Mouse (Mus musculus): Measurements from ENCODE around the gene Runx3. TPM values are rescaled to one million over a fixed set of nuclear protein-coding genes. Genes with fewer than 3 reads are reported as not detected.

Gene Runx3
- polyA plus RNA-seq, 2 experiments: 6.3 to 11.1 TPM

DNA sequence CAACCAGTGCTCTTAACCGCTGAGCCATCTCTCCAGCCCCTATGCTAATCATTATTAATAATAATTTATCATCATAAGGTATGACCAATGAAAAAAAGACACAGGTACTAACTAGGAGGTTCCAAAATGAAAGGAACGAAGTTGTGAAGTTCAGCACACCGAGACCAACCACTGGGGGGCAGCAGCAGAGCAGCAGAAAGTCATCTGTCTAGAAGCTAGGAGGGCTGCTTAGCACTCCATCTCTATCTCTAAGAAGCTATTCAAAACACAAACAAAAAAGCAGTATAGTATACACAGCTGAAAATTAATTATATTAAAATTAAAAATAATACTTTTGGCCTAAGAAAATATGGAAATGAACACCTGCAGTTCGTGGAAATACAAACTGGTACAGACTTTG is 99.2 kb downstream of the Runx3 start:
- Histone ChIP-seq H3K9me3 (ENCODE audit: control insufficient read depth, low read length) (no peaks in the 10 kb centered on the region), H3K36me3 (ENCODE audit: control insufficient read depth, insufficient read depth, low read length) (peaks cover 72% of the 10 kb centered on the region), H3K4me1 (ENCODE audit: control insufficient read depth, insufficient read depth, low read length) (peaks cover 9% of the 10 kb centered on the region), H3K27ac (replicated peaks; ENCODE audit: low read depth, low read length) (no peak overlapping the region), H3K27me3 (ENCODE audit: control insufficient read depth, insufficient read depth, low read length) (no peaks in the 10 kb centered on the region), H3K4me3 (replicated peaks; ENCODE audit: low read length) (no peak overlapping the region), H3K9ac (ENCODE audit: low read depth, low read length, severe bottlenecking) (no peak overlapping the region), H3K4me2 (replicated peaks; ENCODE audit: low read depth, low read length, severe bottlenecking) (no peak overlapping the region)
- ATAC-seq (ENCODE audit: low FRiP score, low read depth): peak; percentile 54; the same call in 1 of the 2 replicates
- no peak for TF ChIP-seq POLR2A (IDR thresholded peaks at IDR 0.05; ENCODE audit: borderline replicate concordance, extremely low read depth, insufficient read depth, insufficient read length)
- DNase-seq (ENCODE audit: low spot score): peak; percentile 89
- WGBS: 53% methylated on average over 4 of the region's 4 CpGs

DNA sequence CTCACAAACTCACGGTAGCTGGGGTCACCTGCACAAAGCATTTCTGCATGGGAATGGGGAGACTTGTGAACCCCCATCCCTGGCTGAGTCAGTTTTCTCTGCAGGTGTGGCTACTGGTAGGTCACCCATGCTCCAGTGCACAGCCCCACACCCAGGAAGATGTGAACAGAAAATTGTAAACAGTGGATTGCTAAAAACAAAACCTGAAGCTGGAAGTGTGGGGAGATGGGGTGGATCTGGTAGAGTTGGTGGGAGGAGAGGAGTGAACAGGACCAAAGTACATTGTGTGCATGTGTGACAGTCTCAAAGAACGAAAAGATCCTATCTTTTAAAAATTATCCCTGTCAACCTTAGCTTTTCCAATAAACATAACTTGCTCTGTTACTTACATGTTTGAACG is 100.2 kb downstream of the Runx3 start:
- Histone ChIP-seq H3K27ac (replicated peaks; ENCODE audit: low read depth, low read length) (no peak overlapping the region), H3K4me3 (replicated peaks; ENCODE audit: low read length) (no peak overlapping the region), H3K4me1 (ENCODE audit: control insufficient read depth, insufficient read depth, low read length) (peaks cover 9% of the 10 kb centered on the region), H3K27me3 (ENCODE audit: control insufficient read depth, insufficient read depth, low read length) (no peaks in the 10 kb centered on the region), H3K4me2 (replicated peaks; ENCODE audit: low read depth, low read length, severe bottlenecking) (no peak overlapping the region), H3K9me3 (ENCODE audit: control insufficient read depth, low read length) (no peaks in the 10 kb centered on the region), H3K9ac (ENCODE audit: low read depth, low read length, severe bottlenecking) (no peak overlapping the region), H3K36me3 (ENCODE audit: control insufficient read depth, insufficient read depth, low read length) (peaks cover 73% of the 10 kb centered on the region)
- ATAC-seq (ENCODE audit: low FRiP score, low read depth): no peak
- no peak for DNase-seq (ENCODE audit: low spot score)
- WGBS: 77% methylated on average over 3 of the region's 3 CpGs
- TF ChIP-seq POLR2A (IDR thresholded peaks at IDR 0.05; ENCODE audit: borderline replicate concordance, extremely low read depth, insufficient read depth, insufficient read length): no peak

DNA sequence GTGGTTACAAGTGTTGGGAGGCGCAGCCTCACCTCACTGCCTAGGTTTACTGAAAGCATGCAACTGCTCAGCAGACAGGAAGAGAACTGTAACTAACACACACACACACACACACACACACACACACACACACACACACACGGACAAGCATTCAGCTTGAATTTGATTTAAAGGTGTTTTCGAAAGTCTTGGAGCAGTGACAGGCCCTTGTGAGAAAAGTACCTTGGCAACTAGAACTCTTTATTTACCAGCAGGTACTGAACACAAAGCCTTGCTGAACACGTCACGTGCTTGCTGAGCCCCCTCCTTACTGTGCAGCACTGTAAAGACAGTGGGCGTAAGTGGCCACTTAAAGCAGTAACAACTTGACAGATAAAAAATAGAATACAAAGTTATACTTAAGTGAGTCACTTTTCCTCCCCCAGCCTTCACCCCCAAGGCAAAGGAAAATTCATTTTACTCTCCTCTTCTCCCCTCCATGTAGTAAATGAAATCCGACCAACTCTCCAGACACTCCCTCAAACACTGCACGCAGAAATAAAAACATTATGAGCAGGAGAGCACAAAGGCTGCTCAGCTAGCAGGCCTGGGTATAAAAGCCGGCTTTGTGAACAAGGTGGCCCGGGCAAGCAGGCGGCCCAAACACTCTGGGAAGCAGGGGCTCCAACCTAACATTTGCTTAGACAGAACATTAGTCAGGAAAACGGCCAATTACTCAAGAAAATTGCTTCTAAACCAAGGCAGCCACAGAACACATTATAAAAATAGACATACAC is 101.4 kb downstream of the Runx3 start:
- DNase-seq (ENCODE audit: low spot score) (no peak), ATAC-seq (ENCODE audit: low FRiP score, low read depth) (peak; percentile 62)
- H3K27ac ChIP-seq (replicated peaks; ENCODE audit: low read depth, low read length): peak overlapping the region; percentile 77
- H3K9me3 ChIP-seq (ENCODE audit: control insufficient read depth, low read length): no peaks in the 10 kb centered on the region
- 58% methylated on average over 12 of the region's 12 CpGs for WGBS
- H3K9ac ChIP-seq (ENCODE audit: low read depth, low read length, severe bottlenecking): no peak overlapping the region
- H3K27me3 ChIP-seq (ENCODE audit: control insufficient read depth, insufficient read depth, low read length): no peaks in the 10 kb centered on the region
- no peak overlapping the region for H3K4me2 ChIP-seq (replicated peaks; ENCODE audit: low read depth, low read length, severe bottlenecking)
- peaks cover 66% of the 10 kb centered on the region for H3K36me3 ChIP-seq (ENCODE audit: control insufficient read depth, insufficient read depth, low read length)
- H3K4me3 ChIP-seq (replicated peaks; ENCODE audit: low read length): no peak overlapping the region
- no peak for TF ChIP-seq POLR2A (IDR thresholded peaks at IDR 0.05; ENCODE audit: borderline replicate concordance, extremely low read depth, insufficient read depth, insufficient read length)
- H3K4me1 ChIP-seq (ENCODE audit: control insufficient read depth, insufficient read depth, low read length): peaks cover 9% of the 10 kb centered on the region

DNA sequence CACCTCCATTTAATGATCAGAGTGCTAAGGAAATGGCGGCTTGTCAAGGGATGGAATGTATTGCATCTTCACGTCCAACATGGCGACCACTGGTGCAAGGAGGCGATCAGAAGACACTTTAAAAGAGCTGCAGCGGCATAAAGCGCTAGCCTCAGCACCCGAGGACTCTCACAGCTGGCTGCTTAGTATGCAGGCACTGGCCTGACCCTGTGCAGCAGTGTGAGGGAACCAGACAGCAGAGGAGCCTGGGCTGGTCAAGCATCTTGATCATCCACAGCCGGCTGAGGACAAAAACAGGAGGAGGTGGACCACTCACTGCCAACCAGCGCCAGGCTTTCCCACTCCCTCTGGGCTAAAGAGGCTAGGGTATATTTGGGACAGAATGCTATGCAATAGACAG is 103.4 kb downstream of the Runx3 start:
- ATAC-seq (ENCODE audit: low FRiP score, low read depth) (no peak), DNase-seq (ENCODE audit: low spot score) (no peak)
- WGBS: 87% methylated on average over 9 of the region's 9 CpGs
- Histone ChIP-seq H3K4me1 (ENCODE audit: control insufficient read depth, insufficient read depth, low read length) (peaks cover 9% of the 10 kb centered on the region), H3K9ac (ENCODE audit: low read depth, low read length, severe bottlenecking) (no peak overlapping the region), H3K27ac (replicated peaks; ENCODE audit: low read depth, low read length) (no peak overlapping the region), H3K9me3 (ENCODE audit: control insufficient read depth, low read length) (no peaks in the 10 kb centered on the region), H3K4me2 (replicated peaks; ENCODE audit: low read depth, low read length, severe bottlenecking) (no peak overlapping the region), H3K36me3 (ENCODE audit: control insufficient read depth, insufficient read depth, low read length) (peaks cover 48% of the 10 kb centered on the region), H3K4me3 (replicated peaks; ENCODE audit: low read length) (no peak overlapping the region), H3K27me3 (ENCODE audit: control insufficient read depth, insufficient read depth, low read length) (no peaks in the 10 kb centered on the region)
- no peak for TF ChIP-seq POLR2A (IDR thresholded peaks at IDR 0.05; ENCODE audit: borderline replicate concordance, extremely low read depth, insufficient read depth, insufficient read length)

DNA sequence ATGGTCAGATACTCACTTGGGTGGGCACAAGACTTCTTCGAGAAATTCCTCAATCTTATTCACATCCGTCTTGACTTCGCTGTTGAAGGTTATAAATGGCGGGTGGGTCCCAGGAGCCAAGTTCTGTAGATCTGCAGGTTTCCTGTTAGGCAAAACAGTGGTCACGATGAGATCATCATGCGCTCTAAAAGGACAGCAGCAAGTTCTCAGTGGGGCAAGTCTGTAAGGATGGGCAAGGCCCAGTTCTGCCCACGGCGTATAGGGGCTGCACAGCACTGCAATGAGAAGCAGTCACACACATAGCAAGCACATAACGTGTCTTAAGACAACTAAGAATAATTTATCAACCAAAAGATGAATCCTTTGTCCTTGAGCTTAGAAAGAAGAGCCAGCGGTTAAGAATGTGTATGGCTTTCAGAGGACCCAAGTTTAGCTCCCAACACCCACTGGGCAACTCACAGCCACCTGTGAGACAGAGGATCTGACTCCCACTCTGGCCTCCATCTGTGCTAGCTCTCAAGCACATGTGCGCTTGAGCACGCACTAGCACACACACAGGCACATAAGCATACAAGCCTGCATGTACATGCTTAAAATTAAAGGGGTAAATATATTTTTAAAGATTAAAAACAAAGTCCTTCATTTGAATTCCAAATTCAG is 105.7 kb downstream of the Runx3 start:
- 90% methylated on average over 12 of the region's 12 CpGs for WGBS
- Histone ChIP-seq H3K9ac (ENCODE audit: low read depth, low read length, severe bottlenecking) (no peak overlapping the region), H3K27me3 (ENCODE audit: control insufficient read depth, insufficient read depth, low read length) (no peaks in the 10 kb centered on the region), H3K9me3 (ENCODE audit: control insufficient read depth, low read length) (no peaks in the 10 kb centered on the region), H3K4me3 (replicated peaks; ENCODE audit: low read length) (no peak overlapping the region), H3K4me1 (ENCODE audit: control insufficient read depth, insufficient read depth, low read length) (peaks cover 5% of the 10 kb centered on the region), H3K27ac (replicated peaks; ENCODE audit: low read depth, low read length) (no peak overlapping the region), H3K4me2 (replicated peaks; ENCODE audit: low read depth, low read length, severe bottlenecking) (no peak overlapping the region), H3K36me3 (ENCODE audit: control insufficient read depth, insufficient read depth, low read length) (peaks cover 35% of the 10 kb centered on the region)
- no peak for DNase-seq (ENCODE audit: low spot score)
- no peak for TF ChIP-seq POLR2A (IDR thresholded peaks at IDR 0.05; ENCODE audit: borderline replicate concordance, extremely low read depth, insufficient read depth, insufficient read length)
- no peak for ATAC-seq (ENCODE audit: low FRiP score, low read depth)

Other genes starting within 250 kb of the Runx3 start
- gene Tmem50a, start 205.6 kb upstream of the Runx3 start, polyA plus RNA-seq (2012; rRNA removed): 119 and 131 TPM in 2 replicates
- gene Tmem50a, start 205.6 kb upstream of the Runx3 start, polyA plus RNA-seq (2014; fragmentation: Nextera tagmentation; extraction: Ambion mirVana): 166 TPM in 2 replicates
- 627 and 690 TPM in 2 replicates for gene Rsrp1, start 197.1 kb upstream of the Runx3 start, polyA plus RNA-seq (2012; rRNA removed)
- gene Rsrp1, start 197.1 kb upstream of the Runx3 start, polyA plus RNA-seq (2014; fragmentation: Nextera tagmentation; extraction: Ambion mirVana): 416 and 463 TPM in 2 replicates
- gene Syf2, start 189.8 kb upstream of the Runx3 start, polyA plus RNA-seq (2012; rRNA removed): 41.4 and 64.5 TPM in 2 replicates
- gene Syf2, start 189.8 kb upstream of the Runx3 start, polyA plus RNA-seq (2014; fragmentation: Nextera tagmentation; extraction: Ambion mirVana): 64.3 and 69.1 TPM in 2 replicates
- 68.0 and 72.1 TPM in 2 replicates for gene Clic4, start 152.2 kb downstream of the Runx3 start, polyA plus RNA-seq (2012; rRNA removed)
- gene Clic4, start 152.2 kb downstream of the Runx3 start, polyA plus RNA-seq (2014; fragmentation: Nextera tagmentation; extraction: Ambion mirVana): 88.2 and 98.9 TPM in 2 replicates
- 158 and 197 TPM in 2 replicates for gene Srrm1, start 232.7 kb downstream of the Runx3 start, polyA plus RNA-seq (2012; rRNA removed)
- 176 and 202 TPM in 2 replicates for gene Srrm1, start 232.7 kb downstream of the Runx3 start, polyA plus RNA-seq (2014; fragmentation: Nextera tagmentation; extraction: Ambion mirVana)

Data from limb, embryonic 14.5 days (tissue).